Mouse (Mus musculus) right cerebral cortex, postnatal 25 days (tissue): ENCODE data around the gene Gm29289.
"Not testable (repeated sequence)": the region's sequence is repeated elsewhere in the genome, so short reads cannot be mapped to it uniquely, and the experiment has no call there.

ENCODE experiments used
- DNase-seq: peaks from one replicate; pipeline ENCODE4 v3.0.0; 2022

Gm29289 gene

GRCm38 (mm10) chrY:2932282-2932681 lies at the start of gene Gm29289:
TSS of gene Gm29289 (plus strand) at chrY:2932582.
- not testable (repeated sequence) for DNase-seq

- DNase-seq: not testable (repeated sequence)
Measured at GRCm38 (mm10) chrY:2900689-2901088, 31.7 kb upstream of the Gm29289 start, which contains the start of gene Gm10352. TSS of gene Gm10352 (plus strand) at chrY:2900989.
